Mouse (Mus musculus): ENCODE measurements around the gene Magi1. TPM values are rescaled to one million over a fixed set of nuclear protein-coding genes. Genes with fewer than 3 reads are reported as not detected.

The Magi1 gene
- polyA plus RNA-seq, 1 experiment from 2014 or later = 31.4 TPM

DNA sequence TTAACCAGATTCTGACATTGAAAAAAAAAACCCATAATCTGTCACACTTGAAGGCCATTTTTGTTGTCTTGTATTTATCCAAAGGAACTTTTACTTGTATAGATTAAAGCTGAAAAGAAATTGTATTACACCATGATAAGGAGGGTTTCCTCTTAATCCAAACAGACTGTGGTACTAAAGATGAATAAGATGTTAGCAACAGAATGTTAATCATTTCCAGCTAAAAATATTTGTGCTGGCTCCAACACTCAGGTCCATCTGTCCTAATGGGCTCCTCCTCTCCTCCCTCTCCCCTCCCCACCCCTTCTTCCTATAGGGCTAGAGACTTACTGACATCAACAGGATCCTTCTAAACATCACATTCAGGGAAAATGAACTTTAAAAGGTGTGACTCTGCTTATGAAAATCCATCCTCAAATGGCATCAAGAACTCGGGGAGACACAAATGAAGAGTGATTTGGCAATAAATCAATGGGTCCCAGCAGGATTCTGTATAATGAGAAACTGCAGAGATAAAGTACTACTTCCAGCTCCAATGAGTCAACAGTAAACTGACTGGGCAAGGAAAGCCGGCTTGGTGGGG is 102.0 kb downstream of the Magi1 start:
- peaks cover 6% of the 10 kb centered on the region; the same call in 1 of the 2 replicates for H3K4me1 ChIP-seq (ENCODE audit: control insufficient read depth, insufficient read depth, low read length)
- H3K9ac ChIP-seq (replicated peaks; ENCODE audit: low read depth, low read length) = no peak overlapping the region
- H3K4me2 ChIP-seq (ENCODE audit: low read depth, low read length) = no peak overlapping the region
- no peaks in the 10 kb centered on the region for H3K36me3 ChIP-seq (ENCODE audit: control insufficient read depth, insufficient read depth, low read length)
- ATAC-seq (ENCODE audit: low read depth) = no peak
- no peak overlapping the region for H3K27ac ChIP-seq (ENCODE audit: low read depth, low read length)
- WGBS = 12% methylated on average over 2 of the region's 2 CpGs
- no peaks in the 10 kb centered on the region for H3K27me3 ChIP-seq (ENCODE audit: control insufficient read depth, insufficient read depth, low read length)
- no peak overlapping the region for H3K4me3 ChIP-seq (ENCODE audit: low read depth, low read length)
- H3K9me3 ChIP-seq (ENCODE audit: control insufficient read depth, low read length) = no peaks in the 10 kb centered on the region

DNA sequence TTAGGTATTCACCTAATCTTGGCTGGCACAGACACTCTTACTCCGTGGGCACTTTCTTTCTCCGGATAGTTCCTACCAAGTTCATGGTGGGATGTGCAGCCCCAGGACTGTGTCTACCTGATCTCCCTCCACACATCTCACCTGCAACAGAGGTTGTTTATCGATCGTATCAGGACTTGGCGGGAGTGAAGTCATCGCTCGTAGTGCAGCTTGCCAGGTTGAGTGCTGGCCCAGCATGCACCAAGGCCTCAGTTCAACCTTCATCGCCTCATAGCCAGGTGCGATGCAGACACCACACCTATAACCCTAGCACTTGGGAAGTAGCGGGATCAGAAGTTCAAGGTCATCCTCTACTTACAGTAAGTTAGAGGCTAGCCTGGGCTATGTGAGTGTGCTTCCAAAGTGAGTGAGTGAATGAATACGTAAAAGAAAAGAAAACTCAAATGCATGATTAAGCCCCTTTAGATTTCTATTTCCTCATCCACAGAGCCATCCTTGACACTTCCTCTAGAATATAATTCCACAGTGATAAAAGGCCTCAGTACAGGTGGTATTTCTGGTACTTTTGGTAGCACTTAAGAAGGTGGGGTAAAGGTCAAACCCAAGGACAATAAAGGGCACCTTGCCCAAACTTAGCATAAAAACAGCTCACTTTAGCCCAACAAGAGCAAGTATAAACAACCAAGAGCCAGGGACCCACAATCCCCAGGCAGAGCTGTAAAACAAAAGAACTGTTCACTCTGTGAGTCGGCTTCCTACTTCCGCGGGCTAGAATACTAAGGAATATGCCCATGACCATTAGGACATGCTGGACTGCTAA is 103.2 kb downstream of the Magi1 start:
- Histone ChIP-seq H3K9me3 (ENCODE audit: control insufficient read depth, low read length) (no peaks in the 10 kb centered on the region), H3K9ac (replicated peaks; ENCODE audit: low read depth, low read length) (no peak overlapping the region), H3K4me3 (ENCODE audit: low read depth, low read length) (no peak overlapping the region), H3K36me3 (ENCODE audit: control insufficient read depth, insufficient read depth, low read length) (no peaks in the 10 kb centered on the region), H3K27ac (ENCODE audit: low read depth, low read length) (no peak overlapping the region), H3K27me3 (ENCODE audit: control insufficient read depth, insufficient read depth, low read length) (no peaks in the 10 kb centered on the region), H3K4me1 (ENCODE audit: control insufficient read depth, insufficient read depth, low read length) (peaks cover 6% of the 10 kb centered on the region; the same call in 1 of the 2 replicates), H3K4me2 (ENCODE audit: low read depth, low read length) (no peak overlapping the region)
- 90% methylated on average over 14 of the region's 14 CpGs for WGBS
- ATAC-seq (ENCODE audit: low read depth) = no peak

DNA sequence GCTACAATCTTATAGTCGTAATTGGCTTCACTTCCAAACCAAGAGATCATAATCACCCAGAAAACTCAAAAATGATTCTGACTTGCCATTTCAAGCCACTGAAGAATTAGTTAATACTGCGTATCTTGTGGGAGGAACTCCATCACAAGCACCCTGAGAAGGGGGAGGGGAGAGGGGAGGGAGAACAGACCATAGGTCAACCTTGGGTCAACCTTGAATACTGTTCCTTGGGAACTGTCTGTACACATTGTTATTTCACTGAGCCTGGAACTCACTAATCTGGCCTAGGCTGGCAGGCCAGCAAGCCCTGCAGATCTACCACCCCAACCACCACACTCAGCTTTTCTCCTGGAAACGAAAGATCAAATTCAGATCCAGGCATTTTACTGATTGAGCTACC is 106.2 kb downstream of the Magi1 start:
- peaks cover 3% of the 10 kb centered on the region; the same call in 1 of the 2 replicates for H3K4me1 ChIP-seq (ENCODE audit: control insufficient read depth, insufficient read depth, low read length)
- H3K27me3 ChIP-seq (ENCODE audit: control insufficient read depth, insufficient read depth, low read length) = no peaks in the 10 kb centered on the region
- H3K27ac ChIP-seq (ENCODE audit: low read depth, low read length) = no peak overlapping the region
- 64% methylated on average over 3 of the region's 3 CpGs for WGBS
- no peak for ATAC-seq (ENCODE audit: low read depth)
- no peaks in the 10 kb centered on the region for H3K9me3 ChIP-seq (ENCODE audit: control insufficient read depth, low read length)
- no peak overlapping the region for H3K9ac ChIP-seq (replicated peaks; ENCODE audit: low read depth, low read length)
- no peak overlapping the region for H3K4me3 ChIP-seq (ENCODE audit: low read depth, low read length)
- no peak overlapping the region for H3K4me2 ChIP-seq (ENCODE audit: low read depth, low read length)
- H3K36me3 ChIP-seq (ENCODE audit: control insufficient read depth, insufficient read depth, low read length) = no peaks in the 10 kb centered on the region

DNA sequence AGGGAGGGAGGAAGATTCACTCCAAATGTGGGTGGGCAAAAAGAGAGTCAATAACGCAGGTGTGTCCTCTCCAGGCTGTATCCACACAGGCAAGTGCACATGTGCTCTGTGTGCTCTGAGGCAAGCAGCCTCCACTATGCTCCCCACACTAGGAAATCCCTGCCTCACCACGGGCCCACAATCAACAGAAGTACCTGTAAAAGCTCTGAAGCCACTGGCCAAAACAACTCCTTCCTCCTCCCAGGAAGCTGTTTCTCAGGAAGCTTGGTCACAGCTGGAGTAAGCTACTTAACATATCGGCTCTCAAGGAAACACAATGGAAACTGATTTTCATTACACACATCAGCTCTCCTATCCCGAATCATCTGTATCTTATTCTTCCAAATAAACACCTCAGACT is 107.0 kb downstream of the Magi1 start:
- H3K9me3 ChIP-seq (ENCODE audit: control insufficient read depth, low read length) = no peaks in the 10 kb centered on the region
- no peak overlapping the region for H3K27ac ChIP-seq (ENCODE audit: low read depth, low read length)
- ATAC-seq (ENCODE audit: low read depth) = no peak
- H3K4me1 ChIP-seq (ENCODE audit: control insufficient read depth, insufficient read depth, low read length) = no peaks in the 10 kb centered on the region; the same call in 1 of the 2 replicates
- WGBS = 22% methylated on average over 4 of the region's 4 CpGs
- H3K4me2 ChIP-seq (ENCODE audit: low read depth, low read length) = no peak overlapping the region
- H3K4me3 ChIP-seq (ENCODE audit: low read depth, low read length) = no peak overlapping the region
- no peak overlapping the region for H3K9ac ChIP-seq (replicated peaks; ENCODE audit: low read depth, low read length)
- no peaks in the 10 kb centered on the region for H3K27me3 ChIP-seq (ENCODE audit: control insufficient read depth, insufficient read depth, low read length)
- H3K36me3 ChIP-seq (ENCODE audit: control insufficient read depth, insufficient read depth, low read length) = no peaks in the 10 kb centered on the region

DNA sequence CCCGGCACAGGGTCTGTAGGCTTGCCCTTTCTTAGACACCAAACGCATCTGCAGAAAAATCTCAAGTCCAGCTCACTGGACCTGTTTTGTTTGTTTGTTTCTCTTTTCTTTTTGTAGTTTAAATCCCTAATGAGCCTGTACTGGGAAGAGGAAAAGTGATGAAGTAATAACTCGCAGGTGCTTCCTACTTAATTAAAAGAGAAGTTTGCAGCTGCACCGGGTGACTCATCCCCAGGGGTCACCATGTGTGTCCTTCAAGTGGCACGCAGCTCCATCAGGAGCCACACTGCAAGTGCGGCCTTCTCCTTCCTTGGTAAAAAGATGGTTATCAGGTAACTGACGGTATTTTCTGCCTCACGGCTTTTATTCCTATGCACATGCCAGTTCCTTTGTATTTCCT is 112.5 kb downstream of the Magi1 start:
- 75% methylated on average over 8 of the region's 8 CpGs for WGBS
- no peak for ATAC-seq (ENCODE audit: low read depth)
- Histone ChIP-seq H3K27ac (ENCODE audit: low read depth, low read length) (no peak overlapping the region), H3K36me3 (ENCODE audit: control insufficient read depth, insufficient read depth, low read length) (no peaks in the 10 kb centered on the region), H3K4me3 (ENCODE audit: low read depth, low read length) (no peak overlapping the region), H3K4me2 (ENCODE audit: low read depth, low read length) (no peak overlapping the region), H3K9me3 (ENCODE audit: control insufficient read depth, low read length) (no peaks in the 10 kb centered on the region), H3K27me3 (ENCODE audit: control insufficient read depth, insufficient read depth, low read length) (no peaks in the 10 kb centered on the region), H3K4me1 (ENCODE audit: control insufficient read depth, insufficient read depth, low read length) (no peaks in the 10 kb centered on the region), H3K9ac (replicated peaks; ENCODE audit: low read depth, low read length) (no peak overlapping the region)

DNA sequence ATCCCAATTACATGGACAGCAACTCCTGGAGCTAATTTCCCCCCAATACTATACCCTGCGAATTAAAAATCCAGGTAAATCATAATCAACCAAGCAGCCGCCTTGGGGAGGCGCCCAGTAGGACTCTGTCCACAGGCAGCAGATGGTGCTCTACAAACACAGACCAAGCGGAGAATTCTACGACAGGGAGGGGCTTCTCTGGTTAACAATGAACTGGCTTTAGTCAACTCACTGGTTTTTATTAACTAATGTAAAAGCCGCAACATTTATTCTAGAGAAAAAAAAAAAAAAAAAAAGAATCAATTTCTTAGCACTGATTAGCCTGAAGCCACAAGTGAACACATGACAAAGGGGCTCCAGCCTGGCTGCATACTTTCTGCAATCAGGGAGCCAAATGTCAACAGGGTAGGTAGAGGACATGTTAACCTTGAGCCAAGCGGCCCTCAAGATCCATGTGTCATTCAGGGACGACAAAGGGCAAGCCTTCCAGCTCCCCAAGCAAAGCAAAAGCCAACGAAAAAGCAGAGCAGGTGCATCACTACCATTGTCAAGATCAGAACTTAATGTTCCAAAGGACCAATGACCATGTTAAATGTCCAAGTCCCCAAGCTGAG is 114.0 kb downstream of the Magi1 start:
- 81% methylated on average over 9 of the region's 9 CpGs for WGBS
- Histone ChIP-seq H3K9ac (replicated peaks; ENCODE audit: low read depth, low read length) (no peak overlapping the region), H3K27me3 (ENCODE audit: control insufficient read depth, insufficient read depth, low read length) (no peaks in the 10 kb centered on the region), H3K4me3 (ENCODE audit: low read depth, low read length) (no peak overlapping the region), H3K27ac (ENCODE audit: low read depth, low read length) (no peak overlapping the region), H3K9me3 (ENCODE audit: control insufficient read depth, low read length) (no peaks in the 10 kb centered on the region), H3K4me2 (ENCODE audit: low read depth, low read length) (no peak overlapping the region), H3K36me3 (ENCODE audit: control insufficient read depth, insufficient read depth, low read length) (no peaks in the 10 kb centered on the region), H3K4me1 (ENCODE audit: control insufficient read depth, insufficient read depth, low read length) (no peaks in the 10 kb centered on the region)
- ATAC-seq (ENCODE audit: low read depth) = no peak

DNA sequence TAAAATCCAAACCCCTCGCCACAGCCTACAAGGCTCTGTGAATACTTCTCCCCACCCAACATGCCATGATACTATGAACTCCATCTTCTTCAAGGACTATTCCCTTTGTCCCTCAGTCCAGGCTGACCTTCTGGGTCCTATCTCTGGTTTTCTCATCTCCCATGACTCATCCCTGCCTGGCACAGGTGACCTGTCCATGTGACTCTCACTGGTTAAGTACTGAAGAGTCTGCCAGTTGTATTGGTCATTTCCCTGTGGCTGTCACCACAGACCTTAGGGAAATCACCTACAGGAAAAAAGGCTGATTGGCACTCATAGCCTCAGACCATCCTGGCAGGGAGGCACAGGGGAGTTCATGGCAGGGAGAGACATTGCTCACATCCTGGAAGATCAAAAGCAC is 117.8 kb downstream of the Magi1 start:
- H3K27me3 ChIP-seq (ENCODE audit: control insufficient read depth, insufficient read depth, low read length) = no peaks in the 10 kb centered on the region
- WGBS = 100% methylated on average over 1 of the region's 1 CpGs
- no peak overlapping the region for H3K27ac ChIP-seq (ENCODE audit: low read depth, low read length)
- H3K4me1 ChIP-seq (ENCODE audit: control insufficient read depth, insufficient read depth, low read length) = no peaks in the 10 kb centered on the region; the same call in 1 of the 2 replicates
- no peaks in the 10 kb centered on the region for H3K36me3 ChIP-seq (ENCODE audit: control insufficient read depth, insufficient read depth, low read length)
- no peak overlapping the region for H3K9ac ChIP-seq (replicated peaks; ENCODE audit: low read depth, low read length)
- no peak for ATAC-seq (ENCODE audit: low read depth)
- no peaks in the 10 kb centered on the region for H3K9me3 ChIP-seq (ENCODE audit: control insufficient read depth, low read length)
- no peak overlapping the region for H3K4me2 ChIP-seq (ENCODE audit: low read depth, low read length)
- H3K4me3 ChIP-seq (ENCODE audit: low read depth, low read length) = no peak overlapping the region

DNA sequence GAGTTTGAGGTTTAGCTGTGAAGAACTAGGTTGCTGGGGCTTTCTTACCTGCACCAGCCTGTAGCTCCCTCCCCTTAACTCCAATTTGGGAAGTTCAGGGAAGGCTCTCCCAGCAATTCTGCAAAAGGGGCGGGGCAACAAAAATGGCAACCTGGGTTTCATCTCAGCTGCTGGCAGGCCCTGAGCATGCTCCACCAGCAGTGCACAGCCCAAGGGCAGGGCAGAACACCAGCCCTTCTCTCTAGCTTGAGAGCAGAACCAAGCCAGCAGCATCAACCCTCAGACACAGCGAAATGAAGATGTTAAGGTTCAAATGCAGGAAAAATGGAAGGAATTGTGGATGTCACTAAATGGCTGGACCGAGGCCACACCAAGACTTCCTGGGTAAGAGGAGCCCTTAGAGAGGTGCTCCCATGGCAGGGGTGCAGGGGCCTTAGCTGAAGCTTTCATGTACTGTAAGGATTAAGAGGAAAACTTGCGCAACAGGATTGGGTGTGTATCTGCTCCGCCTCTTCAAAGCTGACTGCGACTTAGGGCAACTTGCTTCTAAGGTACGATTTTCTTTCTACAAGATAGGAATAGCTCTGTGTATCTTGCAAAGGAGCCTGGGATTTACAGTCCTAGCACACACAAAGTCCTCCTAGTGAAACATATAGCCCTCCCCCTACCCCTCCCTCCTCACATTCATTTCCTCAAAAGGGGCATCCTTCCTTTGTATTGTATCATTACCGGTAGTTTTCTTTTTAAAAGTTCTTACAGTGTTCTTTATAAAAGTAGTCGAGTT is 118.8 kb downstream of the Magi1 start:
- no peaks in the 10 kb centered on the region for H3K9me3 ChIP-seq (ENCODE audit: control insufficient read depth, low read length)
- WGBS = 88% methylated on average over 9 of the region's 9 CpGs
- no peaks in the 10 kb centered on the region; the same call in 1 of the 2 replicates for H3K4me1 ChIP-seq (ENCODE audit: control insufficient read depth, insufficient read depth, low read length)
- H3K27me3 ChIP-seq (ENCODE audit: control insufficient read depth, insufficient read depth, low read length) = no peaks in the 10 kb centered on the region
- no peak overlapping the region for H3K9ac ChIP-seq (replicated peaks; ENCODE audit: low read depth, low read length)
- no peak overlapping the region for H3K4me3 ChIP-seq (ENCODE audit: low read depth, low read length)
- ATAC-seq (ENCODE audit: low read depth) = no peak
- no peak overlapping the region for H3K4me2 ChIP-seq (ENCODE audit: low read depth, low read length)
- no peaks in the 10 kb centered on the region for H3K36me3 ChIP-seq (ENCODE audit: control insufficient read depth, insufficient read depth, low read length)
- H3K27ac ChIP-seq (ENCODE audit: low read depth, low read length) = no peak overlapping the region
